Mouse (Mus musculus): ENCODE measurements at regions not wholly inside any gene's neighbourhood (a gene's known extent, or its start where the extent isn't known, plus 50 kb on each side); places are given as distances from the start of the nearest gene placed in this dataset.
A peak's percentile ranks its signal among the peaks of the same experiment; 100 is the strongest.

- WGBS = 11% methylated on average over 14 of the region's 14 CpGs
- H3K4me1 ChIP-seq (ENCODE audit: insufficient read depth, low read depth, low read length) = no peaks in the 10 kb centered on the region
- peak; percentile 71 for ATAC-seq
- H3K27me3 ChIP-seq (replicated peaks; ENCODE audit: insufficient read depth, low read length) = no peaks in the 10 kb centered on the region
- H3K4me3 ChIP-seq (ENCODE audit: low read depth, low read length) = no peak overlapping the region
- no peak overlapping the region for H3K27ac ChIP-seq (ENCODE audit: low read length)
- peak; percentile 45 for DNase-seq (ENCODE audit: low spot score)
- H3K4me2 ChIP-seq (replicated peaks; ENCODE audit: low read depth, low read length) = peak overlapping the region; percentile 46
- no peak overlapping the region for H3K9ac ChIP-seq (replicated peaks; ENCODE audit: low read depth)
- no peaks in the 10 kb centered on the region for H3K9me3 ChIP-seq (ENCODE audit: low read length)
- H3K36me3 ChIP-seq (ENCODE audit: insufficient read depth, low read length) = no peaks in the 10 kb centered on the region
- TF ChIP-seq EP300 (IDR thresholded peaks at IDR 0.05) (no peak), CTCF (IDR thresholded peaks at IDR 0.05) (no peak)
Observed at GRCm38 (mm10) chr17:68210313-68211254, 63.0 kb upstream of the L3mbtl4 start.

GRCm38 (mm10) chr17:68218246-68218645 lies 55.4 kb upstream of the L3mbtl4 start:
- Histone ChIP-seq H3K4me3 (ENCODE audit: low read depth, low read length) (no peak overlapping the region), H3K36me3 (ENCODE audit: insufficient read depth, low read length) (no peaks in the 10 kb centered on the region), H3K27ac (ENCODE audit: low read length) (no peak overlapping the region), H3K9me3 (ENCODE audit: low read length) (no peaks in the 10 kb centered on the region), H3K27me3 (replicated peaks; ENCODE audit: insufficient read depth, low read length) (no peaks in the 10 kb centered on the region), H3K4me2 (replicated peaks; ENCODE audit: low read depth, low read length) (no peak overlapping the region), H3K4me1 (ENCODE audit: insufficient read depth, low read depth, low read length) (no peaks in the 10 kb centered on the region), H3K9ac (replicated peaks; ENCODE audit: low read depth) (no peak overlapping the region)
- no peak for TF ChIP-seq EP300 (IDR thresholded peaks at IDR 0.05)
- no peak for TF ChIP-seq CTCF (IDR thresholded peaks at IDR 0.05)
- WGBS = 73% methylated on average over 4 of the region's 4 CpGs
- ATAC-seq = no peak
- DNase-seq (ENCODE audit: low spot score) = no peak

GRCm38 (mm10) chr17:68223170-68223569 lies 50.4 kb upstream of the L3mbtl4 start:
- WGBS = 90% methylated on average over 3 of the region's 3 CpGs
- ATAC-seq (no peak), DNase-seq (ENCODE audit: low spot score) (no peak)

More at GRCm38 (mm10) chr17:68223170-68223569, 50.4 kb upstream of the L3mbtl4 start:
- Histone ChIP-seq H3K9ac (replicated peaks; ENCODE audit: low read depth) (no peak overlapping the region), H3K4me2 (replicated peaks; ENCODE audit: low read depth, low read length) (no peak overlapping the region), H3K4me3 (ENCODE audit: low read depth, low read length) (no peak overlapping the region), H3K36me3 (ENCODE audit: insufficient read depth, low read length) (no peaks in the 10 kb centered on the region), H3K9me3 (ENCODE audit: low read length) (no peaks in the 10 kb centered on the region), H3K27me3 (replicated peaks; ENCODE audit: insufficient read depth, low read length) (no peaks in the 10 kb centered on the region), H3K4me1 (ENCODE audit: insufficient read depth, low read depth, low read length) (no peaks in the 10 kb centered on the region), H3K27ac (ENCODE audit: low read length) (no peak overlapping the region)
- TF ChIP-seq EP300 (IDR thresholded peaks at IDR 0.05) (no peak), CTCF (IDR thresholded peaks at IDR 0.05) (no peak)
